Mouse (Mus musculus) olfactory bulb, adult 2 months (tissue): ENCODE measurements around the gene Ikzf3. TPM values are rescaled to one million over a fixed set of nuclear protein-coding genes. Genes with fewer than 3 reads are reported as not detected.

ENCODE experiments used
- H3K27ac ChIP-seq: fragments of 200-500 bp; 2 replicates; pipeline ENCODE4 v1.5.1; 2012; ENCODE audit warnings: low read depth, low read length; ENCODE audit not compliant: insufficient read depth
- H3K4me1 ChIP-seq: fragments of 200-500 bp; 2 replicates; pipeline ENCODE4 v1.6.1; 2012; ENCODE audit warnings: low read length; ENCODE audit not compliant: control insufficient read depth, insufficient read depth
- H3K4me3 ChIP-seq: fragments of 200-500 bp; 2 replicates; pipeline ENCODE4 v1.5.1; 2012; ENCODE audit warnings: mild to moderate bottlenecking, low read depth, low read length, moderate library complexity; ENCODE audit not compliant: insufficient read depth
- CTCF ChIP-seq: fragments of 200-500 bp; IDR thresholded peaks from 2 replicates; pipeline ENCODE4 v1.5.1; 2012; ENCODE audit warnings: low read depth, mild to moderate bottlenecking, low read length, moderate library complexity; ENCODE audit not compliant: insufficient read depth
- POLR2A ChIP-seq: fragments of 200-500 bp; IDR thresholded peaks from 2 replicates; pipeline ENCODE4 v1.6.1; 2012; ENCODE audit warnings: mild to moderate bottlenecking, low read depth, low read length, moderate library complexity; ENCODE audit not compliant: insufficient read depth
- WGBS: fragments of 180-500 bp; shearing (Covaris S2); methylation state at CpG from one replicate; pipeline ENCODE4 v1.1.7; 2018; 5-methylcytosine and 5-hydroxymethylcytosine counted together
- polyA plus RNA-seq: library from polyadenylated mRNA; stranded (reverse); fragments of >200 nt; gene quantifications from 2 replicates; pipeline ENCODE4 v1.2.4, GENCODE M21; 2012; ENCODE audit warnings: low replicate concordance; ENCODE audit not compliant: missing spikeins, insufficient read depth, insufficient read length

The Ikzf3 gene
- polyA plus RNA-seq, 1 experiment, result not detected

- no peak for TF ChIP-seq POLR2A
- no peak for TF ChIP-seq CTCF
- no peaks in the 10 kb centered on the region for H3K4me1 ChIP-seq
- H3K4me3 ChIP-seq, result no peak overlapping the region
- H3K27ac ChIP-seq, result no peak overlapping the region
- 39% methylated on average over 22 of the region's 22 CpGs for WGBS
These were observed 48.2 kb downstream of the Ikzf3 start for GRCm38 (mm10) chr11:98497388-98498288.

DNA sequence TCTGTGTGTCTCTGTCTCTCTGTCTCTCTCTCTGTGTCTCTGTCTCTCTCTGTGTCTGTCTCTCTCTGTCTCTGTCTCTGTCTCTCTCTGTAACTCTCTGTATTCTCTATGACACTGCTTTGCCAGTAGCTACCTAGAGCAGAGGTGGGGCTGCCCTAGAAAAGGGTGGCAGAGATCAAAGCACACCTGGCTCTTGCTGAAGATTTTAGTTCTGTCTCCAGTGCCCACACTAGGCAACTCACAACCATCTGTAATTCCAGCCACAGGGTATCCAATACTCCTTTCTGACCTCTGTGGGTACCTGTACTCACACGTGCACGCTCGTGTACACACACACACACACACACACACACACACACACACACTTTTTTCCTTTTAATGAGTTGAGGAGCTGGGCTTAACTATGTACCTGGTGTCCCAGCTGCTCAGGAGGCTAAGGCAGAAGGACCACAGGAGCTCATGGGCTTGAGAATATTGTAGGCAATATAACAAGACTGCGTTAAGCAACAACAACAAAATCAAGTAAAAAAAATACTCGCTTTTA is 50.6 kb downstream of the Ikzf3 start:
- Histone ChIP-seq H3K4me1 (no peaks in the 10 kb centered on the region), H3K4me3 (no peak overlapping the region), H3K27ac (no peak overlapping the region)
- TF ChIP-seq CTCF, result no peak
- TF ChIP-seq POLR2A, result no peak
- WGBS, result 93% methylated on average over 5 of the region's 5 CpGs

- TF ChIP-seq POLR2A (no peak), CTCF (no peak)
- H3K4me3 ChIP-seq, result no peak overlapping the region
- no peak overlapping the region for H3K27ac ChIP-seq
- no peaks in the 10 kb centered on the region; the same call in 1 of the 2 replicates for H3K4me1 ChIP-seq
- 73% methylated on average over 9 of the region's 9 CpGs for WGBS
These were observed 52.4 kb downstream of the Ikzf3 start for GRCm38 (mm10) chr11:98493394-98493793.

GRCm38 (mm10) chr11:98492959-98493358 is 52.9 kb downstream of the Ikzf3 start:
- Histone ChIP-seq H3K27ac (no peak overlapping the region), H3K4me1 (no peaks in the 10 kb centered on the region; the same call in 1 of the 2 replicates), H3K4me3 (no peak overlapping the region)
- TF ChIP-seq CTCF (no peak), POLR2A (no peak)
- 49% methylated on average over 7 of the region's 7 CpGs for WGBS

DNA sequence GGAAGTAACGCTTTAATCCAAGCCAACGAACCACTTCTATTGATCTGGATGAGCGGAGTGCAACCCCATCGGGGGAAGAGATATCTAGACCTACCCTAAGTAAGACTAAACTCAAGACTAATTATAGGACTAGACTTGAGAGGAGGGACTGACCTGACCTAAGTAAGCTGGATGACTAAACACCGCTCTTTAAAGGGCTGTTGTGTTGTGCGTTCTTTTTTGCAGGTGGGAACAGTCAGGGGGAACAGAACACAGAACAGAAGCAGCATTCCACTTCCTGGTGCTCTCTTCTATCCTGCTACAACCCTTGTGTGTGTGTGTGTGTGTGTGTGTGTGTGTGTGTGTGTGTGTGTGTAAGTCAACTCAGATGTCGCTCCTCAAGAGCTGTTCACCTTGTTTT is 54.3 kb downstream of the Ikzf3 start:
- 78% methylated on average over 7 of the region's 7 CpGs for WGBS
- Histone ChIP-seq H3K4me1 (no peaks in the 10 kb centered on the region; the same call in 1 of the 2 replicates), H3K4me3 (no peak overlapping the region), H3K27ac (no peak overlapping the region)
- TF ChIP-seq CTCF (no peak), POLR2A (no peak)

DNA sequence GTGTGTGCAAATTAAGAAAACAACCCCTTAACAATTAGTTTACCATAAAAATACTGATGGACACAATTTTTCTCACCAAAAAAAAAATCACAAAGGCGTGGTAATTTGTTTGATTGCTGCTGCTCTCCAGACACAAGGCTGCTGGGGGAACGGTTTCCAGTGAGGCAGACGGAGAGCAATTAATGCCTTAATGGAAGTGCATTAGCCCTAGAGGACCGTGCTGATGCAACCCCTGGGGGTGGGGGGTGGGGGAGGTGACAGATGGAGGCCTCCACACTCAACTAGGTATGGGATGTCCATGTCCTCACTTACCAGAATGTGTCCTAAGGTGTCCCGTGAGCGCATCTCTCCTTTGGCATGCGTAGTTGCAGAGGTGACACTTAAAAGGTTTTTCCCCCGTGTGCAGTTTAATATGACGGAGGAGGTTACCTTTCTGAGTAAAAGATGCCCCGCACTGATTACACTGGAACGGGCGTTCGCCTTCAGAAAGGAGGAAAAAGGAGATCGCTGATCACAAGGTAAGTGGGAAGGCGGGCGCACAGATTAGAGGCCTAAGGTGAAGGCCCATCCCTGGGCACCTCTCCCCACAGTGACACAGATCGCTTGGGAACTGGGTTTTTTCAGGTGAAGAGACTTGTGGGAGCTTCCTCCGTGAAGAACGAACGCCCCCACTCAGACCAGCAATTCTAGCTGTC is 57.1 kb downstream of the Ikzf3 start:
- no peaks in the 10 kb centered on the region; the same call in 1 of the 2 replicates for H3K4me1 ChIP-seq
- TF ChIP-seq CTCF, result no peak
- TF ChIP-seq POLR2A, result no peak
- WGBS, result 76% methylated on average over 20 of the region's 20 CpGs
- no peak overlapping the region for H3K4me3 ChIP-seq
- no peak overlapping the region for H3K27ac ChIP-seq

DNA sequence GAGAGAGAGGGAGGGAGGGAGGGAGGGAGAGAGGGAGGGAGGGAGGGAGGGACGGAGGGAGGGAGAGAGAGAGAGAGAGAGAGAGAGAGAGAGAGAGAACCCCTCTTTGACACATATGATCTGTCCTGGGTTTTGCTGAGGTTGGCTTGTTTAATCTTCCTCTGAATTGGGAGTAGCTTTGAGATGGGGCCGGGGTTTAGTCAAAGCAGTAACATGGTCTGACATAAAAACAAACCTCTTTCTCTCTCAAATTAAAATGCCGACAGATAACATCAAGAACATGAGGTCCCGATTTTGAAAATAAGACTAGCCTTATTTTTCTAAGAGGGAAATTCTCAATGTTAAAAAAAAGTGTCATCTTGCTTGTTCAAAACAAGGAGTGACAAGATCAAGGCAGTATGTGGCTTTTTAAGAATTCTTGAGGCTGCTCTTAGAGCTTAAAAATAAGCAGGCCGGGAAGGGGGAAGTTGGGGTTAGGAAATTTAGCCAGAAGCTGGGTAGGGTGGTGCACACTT is 58.2 kb downstream of the Ikzf3 start:
- H3K27ac ChIP-seq, result no peak overlapping the region
- no peak for TF ChIP-seq POLR2A
- TF ChIP-seq CTCF, result no peak
- H3K4me1 ChIP-seq, result no peaks in the 10 kb centered on the region; the same call in 1 of the 2 replicates
- H3K4me3 ChIP-seq, result no peak overlapping the region
- 82% methylated on average over 4 of the region's 5 CpGs for WGBS

DNA sequence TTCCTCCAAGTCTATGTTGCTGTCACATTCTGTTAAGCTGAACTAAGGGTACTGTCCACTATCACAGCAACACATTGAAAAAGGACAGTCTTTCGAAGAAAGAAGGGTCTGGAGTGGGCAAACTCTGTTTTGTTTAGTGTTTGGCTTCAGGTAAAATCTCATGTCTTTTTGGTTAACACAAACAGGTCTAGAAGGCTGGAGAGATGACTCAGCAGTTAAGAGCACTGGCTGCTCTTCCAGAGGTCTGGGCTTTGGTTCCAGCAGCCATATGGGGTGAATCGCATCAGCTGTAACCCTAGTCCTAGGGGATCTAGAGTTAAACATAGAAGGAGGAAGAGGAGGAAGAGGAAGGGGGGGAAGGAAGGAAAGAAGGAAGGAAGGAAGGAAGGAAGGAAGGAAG is 60.1 kb downstream of the Ikzf3 start:
- WGBS, result 90% methylated on average over 2 of the region's 2 CpGs
- no peak overlapping the region for H3K27ac ChIP-seq
- no peak for TF ChIP-seq CTCF
- no peak for TF ChIP-seq POLR2A
- H3K4me3 ChIP-seq, result no peak overlapping the region
- no peaks in the 10 kb centered on the region; the same call in 1 of the 2 replicates for H3K4me1 ChIP-seq
